Mouse (Mus musculus): ENCODE measurements at regions not wholly inside any gene's neighbourhood (a gene's known extent, or its start where the extent isn't known, plus 50 kb on each side); places are given as distances from the start of the nearest gene placed in this dataset.

GRCm38 (mm10) chr15:31087607-31088006 is 136.5 kb upstream of the Dap start:
- no peak for DNase-seq (ENCODE audit: low read depth, low spot score)

- DNase-seq (ENCODE audit: low read depth, low spot score) = peak; percentile 66
Observed at GRCm38 (mm10) chr15:31091916-31092570, 132.1 kb upstream of the Dap start.

- DNase-seq (ENCODE audit: low read depth, low spot score) = no peak
Observed at GRCm38 (mm10) chr15:31096206-31096605, 127.9 kb upstream of the Dap start.

DNA sequence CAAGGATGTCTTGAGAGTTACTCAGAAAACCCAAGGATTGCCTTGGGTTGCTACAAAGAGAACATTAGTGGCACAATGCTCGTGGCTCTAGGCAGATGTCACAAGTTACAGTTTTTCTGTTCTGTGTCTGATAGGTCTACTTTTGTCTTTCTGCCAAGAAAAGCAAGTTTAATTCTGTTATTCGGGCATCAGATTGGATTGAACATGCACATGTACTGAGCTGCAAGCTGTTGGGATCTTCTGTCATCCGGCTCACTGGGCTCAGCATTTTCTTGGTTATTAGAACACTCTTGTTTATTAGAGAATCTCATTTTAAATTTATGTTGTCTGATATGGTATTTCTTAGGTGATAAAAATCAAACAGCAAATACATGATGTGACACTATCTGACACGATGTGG is 126.8 kb upstream of the Dap start:
- DNase-seq (ENCODE audit: low read depth, low spot score) = no peak

GRCm38 (mm10) chr15:31104743-31105142 is 119.4 kb upstream of the Dap start:
- no peak for DNase-seq (ENCODE audit: low read depth, low spot score)

DNA sequence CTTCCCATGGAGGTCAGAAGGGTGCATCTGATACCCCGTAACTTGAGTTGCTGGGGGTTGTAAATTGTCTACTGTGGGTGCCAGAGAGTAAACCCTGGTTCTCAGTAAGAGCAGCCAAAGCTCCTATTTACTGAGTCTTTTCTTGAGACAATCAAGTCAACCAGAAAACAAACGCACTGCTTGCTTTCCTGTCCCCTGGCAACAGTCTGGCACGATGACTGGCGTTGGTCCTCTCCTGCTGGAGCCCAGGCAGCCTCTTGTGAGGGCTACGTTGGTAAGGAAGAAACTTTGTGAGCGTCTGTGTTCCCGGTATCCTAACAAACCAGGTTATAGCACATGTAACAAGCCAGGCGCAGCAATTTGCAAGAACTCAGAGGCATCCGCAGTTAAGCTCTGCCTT is 117.2 kb upstream of the Dap start:
- DNase-seq (ENCODE audit: low read depth, low spot score) = no peak

DNA sequence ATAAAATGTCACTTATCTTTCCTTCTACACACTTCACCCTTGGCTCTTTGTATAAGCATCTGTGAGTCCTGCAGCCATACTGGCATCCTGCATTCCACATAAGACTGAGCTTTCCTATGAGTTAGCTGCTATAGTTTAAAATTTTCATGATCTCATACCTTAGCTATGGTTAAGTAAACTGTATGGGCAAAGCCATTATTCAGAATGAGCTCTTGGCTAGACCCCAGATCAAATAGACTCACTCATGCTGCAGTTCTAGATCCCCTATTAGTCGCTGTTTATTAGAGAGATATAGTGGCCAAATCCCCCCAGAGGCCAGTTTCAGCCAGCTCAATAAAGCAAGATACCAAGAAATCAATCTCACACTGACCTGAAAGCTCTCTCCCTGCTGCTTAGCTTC is 110.9 kb upstream of the Dap start:
- DNase-seq (ENCODE audit: low read depth, low spot score) = no peak

GRCm38 (mm10) chr15:31117338-31117737 is 106.8 kb upstream of the Dap start:
- DNase-seq (ENCODE audit: low read depth, low spot score) = no peak

DNA sequence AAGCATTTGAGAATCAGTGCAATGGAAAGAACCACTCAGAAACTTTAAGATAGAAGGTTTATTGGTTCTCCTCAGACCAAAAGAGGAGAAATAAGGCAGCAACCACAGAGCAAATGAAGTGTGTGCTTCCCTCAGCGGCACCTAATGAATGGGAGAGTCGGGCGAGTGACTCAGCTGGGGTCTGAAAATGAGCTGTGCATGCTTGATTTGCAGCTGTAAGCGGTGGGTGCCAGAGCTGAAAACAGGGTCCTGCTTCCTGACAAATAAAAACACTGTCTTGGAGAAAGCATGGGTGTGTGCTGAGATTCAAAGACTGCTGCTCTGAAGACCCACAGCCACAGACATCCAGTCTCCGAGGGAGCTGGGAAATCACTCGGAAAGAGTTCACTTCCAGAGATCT is 104.0 kb upstream of the Dap start:
- DNase-seq (ENCODE audit: low read depth, low spot score) = no peak

GRCm38 (mm10) chr15:31125784-31126183 is 98.3 kb upstream of the Dap start:
- DNase-seq (ENCODE audit: low read depth, low spot score) = no peak

GRCm38 (mm10) chr15:31126999-31127398 is 97.1 kb upstream of the Dap start:
- DNase-seq (ENCODE audit: low read depth, low spot score) = no peak

DNA sequence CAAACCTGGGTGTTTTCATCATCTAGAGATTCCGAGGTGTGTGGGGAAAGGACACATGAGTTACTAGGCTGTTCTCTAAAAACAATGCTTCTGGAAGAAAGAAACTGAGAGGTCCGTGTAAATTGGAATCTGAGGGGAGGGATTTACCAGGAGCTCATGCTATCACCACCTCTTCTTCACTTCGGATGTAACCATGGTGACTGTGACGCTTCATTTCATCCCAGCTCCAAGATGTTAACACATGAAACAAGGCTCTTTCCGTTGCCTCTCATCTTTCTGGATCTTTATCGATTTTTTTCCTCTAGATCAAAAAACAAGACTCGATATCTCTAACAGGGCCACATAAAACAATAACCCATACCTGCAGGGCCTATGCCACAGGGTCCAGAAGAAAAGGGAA is 89.2 kb upstream of the Dap start:
- no peak for DNase-seq (ENCODE audit: low read depth, low spot score)

DNA sequence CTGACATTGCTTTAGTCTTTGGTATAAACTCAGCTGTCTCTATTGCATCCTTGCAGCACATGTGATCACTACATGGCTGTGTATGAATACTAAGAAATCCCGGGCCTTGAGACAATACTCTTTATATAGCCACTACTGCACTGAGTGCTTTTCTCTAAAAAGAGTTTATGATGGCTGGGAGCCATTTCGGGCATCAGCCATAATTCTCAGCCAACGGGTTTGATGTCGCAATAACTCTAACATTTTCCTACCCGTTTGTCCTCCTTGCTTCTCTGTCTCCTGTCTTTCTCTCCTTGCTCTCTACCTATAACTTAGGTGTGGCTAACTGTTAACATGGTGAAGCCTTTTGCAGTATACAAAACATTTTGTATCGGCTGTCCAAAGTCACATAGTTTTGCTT is 85.5 kb upstream of the Dap start:
- no peak for DNase-seq (ENCODE audit: low read depth, low spot score)

GRCm38 (mm10) chr15:31141750-31142149 is 82.4 kb upstream of the Dap start:
- no peak for DNase-seq (ENCODE audit: low read depth, low spot score)

DNA sequence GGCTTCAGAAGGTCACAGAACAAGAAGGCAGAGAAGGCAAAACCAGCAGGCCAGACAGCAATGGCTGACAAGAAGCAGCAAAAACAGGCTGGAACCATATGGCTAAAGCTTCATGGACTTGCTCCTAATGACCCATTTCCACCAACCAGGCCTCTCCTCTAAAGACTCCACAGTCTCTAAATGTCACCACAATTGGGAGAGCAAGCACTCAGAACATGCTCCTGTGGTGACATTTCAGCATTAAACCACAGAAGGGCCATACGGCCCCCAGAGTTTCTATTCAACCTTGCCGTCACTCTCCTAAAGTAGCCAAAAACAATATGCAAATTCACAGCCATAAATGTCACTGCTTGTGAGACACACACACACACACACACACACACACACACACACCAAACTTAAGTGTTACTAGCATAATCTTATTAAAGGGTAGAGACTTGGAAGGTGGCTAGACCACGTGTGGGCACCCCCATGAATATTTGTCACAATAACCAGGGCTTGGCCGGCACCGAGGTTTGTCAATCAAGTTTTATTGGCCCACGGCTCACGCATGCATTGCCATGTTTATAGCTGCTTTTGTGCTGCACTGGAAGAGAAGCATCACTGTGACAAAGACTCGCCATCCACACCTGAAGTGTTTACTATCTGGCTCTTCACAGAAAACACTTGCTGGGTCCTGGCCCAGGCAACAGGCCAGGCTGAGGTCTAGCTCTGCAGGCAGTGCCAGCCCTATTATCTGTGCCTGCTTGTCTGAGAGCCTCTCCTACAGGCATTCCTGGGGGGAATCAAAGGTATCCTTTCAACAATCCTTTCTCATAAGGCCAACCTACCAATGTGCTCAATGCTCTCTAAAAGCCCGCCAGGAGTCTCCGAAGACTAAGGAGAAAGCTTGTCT is 75.6 kb upstream of the Dap start:
- DNase-seq (ENCODE audit: low read depth, low spot score) = no peak

- no peak for DNase-seq (ENCODE audit: low read depth, low spot score)
Observed at GRCm38 (mm10) chr15:31149855-31150254, 74.3 kb upstream of the Dap start.

DNA sequence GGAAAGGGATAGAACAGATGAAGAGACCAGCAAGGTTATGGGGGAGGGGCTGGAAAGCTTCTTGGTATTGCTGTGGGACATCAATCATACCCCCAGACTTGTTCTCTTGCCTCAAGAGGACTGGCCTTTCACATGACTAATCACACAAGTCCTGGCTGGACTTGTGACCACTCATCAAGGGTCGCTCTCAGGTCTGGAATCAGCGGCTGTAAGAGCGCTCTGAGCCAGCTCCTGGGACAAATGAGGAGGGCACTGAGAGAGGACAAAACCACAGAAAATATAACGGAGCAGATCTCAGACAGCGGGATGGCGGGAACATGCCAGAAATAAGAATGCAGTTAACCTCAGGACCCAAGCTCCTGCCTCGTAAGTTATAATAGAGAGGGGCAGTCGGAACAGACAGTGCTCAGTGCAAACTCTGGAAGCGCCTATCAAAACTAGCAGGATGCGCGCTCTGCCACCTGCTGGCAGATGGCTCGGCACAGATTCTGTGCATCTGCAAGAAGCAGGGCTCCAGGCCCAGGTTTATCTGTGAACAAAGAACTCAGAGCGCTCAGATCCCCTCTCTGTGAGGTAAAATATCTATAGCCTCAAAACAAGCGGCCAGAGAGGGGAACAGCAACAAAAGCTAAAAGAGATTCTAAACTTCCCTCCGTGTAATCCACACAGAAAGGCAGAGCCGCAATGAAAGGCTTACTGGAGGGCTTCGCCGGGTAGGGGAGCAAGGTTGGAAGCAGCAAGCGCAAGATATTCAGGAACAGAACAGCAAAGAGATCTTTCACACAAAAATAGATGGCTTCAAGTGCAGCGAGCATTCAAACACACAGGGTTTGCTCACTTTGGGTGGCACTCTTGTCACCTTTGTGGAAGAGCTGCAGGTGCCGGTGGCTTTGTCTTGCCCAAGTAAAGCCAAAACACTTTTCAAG is 73.3 kb upstream of the Dap start:
- DNase-seq (ENCODE audit: low read depth, low spot score) = peak; percentile 70

- no peak for DNase-seq (ENCODE audit: low read depth, low spot score)
Observed at GRCm38 (mm10) chr15:31155141-31155540, 69.0 kb upstream of the Dap start.

DNA sequence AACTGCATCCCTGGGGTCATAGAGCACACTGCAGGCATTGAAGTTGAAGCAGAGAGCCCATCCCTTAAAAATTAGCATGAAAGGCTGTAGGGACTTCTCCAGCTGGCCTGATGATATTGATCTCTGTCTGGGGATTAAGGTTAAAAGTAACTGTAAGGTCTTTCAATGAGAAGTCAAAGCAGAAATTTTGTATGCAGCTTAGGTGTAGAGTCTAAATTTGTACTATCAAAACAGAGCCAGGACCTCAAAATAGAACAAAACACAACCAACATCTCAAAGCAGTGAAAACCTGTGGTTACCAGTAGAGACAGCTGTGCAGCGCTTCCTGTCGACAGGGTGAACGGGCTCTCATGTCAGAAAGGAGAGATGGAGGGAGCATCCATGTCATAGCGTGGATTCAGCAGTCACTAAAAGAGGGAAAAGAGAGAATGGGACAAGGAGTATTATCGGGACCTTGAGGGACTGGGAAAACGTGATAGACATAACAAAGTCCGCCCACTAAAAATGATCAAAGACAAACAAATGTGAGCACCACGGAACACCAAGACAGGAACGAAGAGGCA is 57.5 kb upstream of the Dap start:
- no peak for DNase-seq (ENCODE audit: low read depth, low spot score)

DNA sequence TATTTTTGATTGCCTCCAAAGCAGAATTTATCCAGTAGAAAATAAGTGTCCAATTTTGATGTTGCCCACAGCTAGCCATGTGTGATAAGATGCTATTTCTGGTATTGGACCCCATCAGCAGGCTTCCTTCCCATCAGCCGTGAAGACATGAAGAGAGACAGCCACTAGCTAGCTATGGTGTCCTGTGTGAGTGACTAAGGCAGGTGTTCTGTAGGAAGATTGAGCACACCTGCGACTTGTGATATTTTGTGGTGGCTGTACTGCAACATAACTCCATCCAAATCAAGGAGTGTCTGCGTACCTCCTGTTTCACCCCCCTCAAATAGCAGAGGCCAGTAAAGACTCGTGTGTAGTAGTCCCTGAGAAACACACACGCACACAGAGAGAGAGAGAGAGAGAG is 56.6 kb upstream of the Dap start:
- DNase-seq (ENCODE audit: low read depth, low spot score) = no peak

- no peak for DNase-seq (ENCODE audit: low read depth, low spot score)
Observed at GRCm38 (mm10) chr15:31168191-31168590, 55.9 kb upstream of the Dap start.
